Mouse (Mus musculus) brain, embryonic 14.5 days (tissue): ENCODE data around the gene Fli1.

Experiments used
- CTCF ChIP-seq: fragments of 200-500 bp; IDR thresholded peaks from 2 replicates; pipeline ENCODE4 v1.5.1; 2012; ENCODE audit warnings: inconsistent platforms, mild to moderate bottlenecking, moderate library complexity, borderline replicate concordance; ENCODE audit not compliant: insufficient read depth, insufficient read length; ENCODE audit errors: extremely low read depth
- POLR2A ChIP-seq: fragments of 200-500 bp; IDR thresholded peaks from 2 replicates; pipeline ENCODE4 v1.6.1; 2012; ENCODE audit warnings: mild to moderate bottlenecking, inconsistent platforms, borderline replicate concordance; ENCODE audit not compliant: poor library complexity, insufficient read depth, insufficient read length, severe bottlenecking; ENCODE audit errors: extremely low read depth

DNA sequence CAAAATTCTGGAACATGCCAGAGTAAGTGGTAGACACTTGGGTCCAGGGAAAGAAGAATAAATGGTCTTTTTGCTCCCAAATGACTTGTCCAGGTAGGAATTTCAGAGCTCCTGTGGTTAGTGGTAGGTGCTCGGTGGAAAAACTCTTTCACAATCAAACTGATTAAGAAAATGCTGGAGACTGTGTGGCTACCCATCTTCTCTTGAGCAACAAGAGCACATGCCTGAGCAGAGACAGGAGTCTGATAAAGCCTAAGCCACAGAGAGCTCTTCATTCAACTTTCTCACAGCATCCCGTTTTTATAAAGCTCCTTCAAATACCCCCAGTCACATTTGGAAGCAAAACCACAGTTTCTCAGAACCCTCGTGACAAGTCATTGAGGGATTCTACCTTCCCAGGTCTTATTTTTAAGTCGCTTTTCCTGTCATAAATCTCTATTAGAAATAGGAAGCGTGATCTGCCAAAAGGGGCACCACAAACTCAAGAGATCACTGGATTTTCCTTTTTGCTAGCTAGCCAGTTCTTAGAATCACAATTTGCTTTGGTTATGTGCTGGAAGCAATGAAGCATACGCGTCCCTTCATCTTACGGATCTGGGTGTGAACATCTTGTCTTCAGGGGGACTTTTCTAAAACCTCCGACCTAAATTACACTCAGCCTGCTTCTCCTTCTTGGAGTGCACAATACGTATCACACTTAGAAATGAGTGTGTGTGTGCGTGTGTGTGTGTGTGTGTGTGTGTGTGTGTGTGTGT is 40.2 kb downstream of the Fli1 start:
- TF ChIP-seq CTCF (no peak), POLR2A (no peak)
